Mouse (Mus musculus): Measurements from ENCODE around the gene Uggt2.

GRCm38 (mm10) chr14:119027130-119027529 lies 72.1 kb downstream of the Uggt2 start:
- TF ChIP-seq CTCF (IDR thresholded peaks at IDR 0.05; ENCODE audit: extremely low read depth, insufficient read depth, insufficient read length, insufficient replicate concordance) (peak; percentile 81; the same call in 1 of the 2 replicates), POLR2A (IDR thresholded peaks at IDR 0.05; ENCODE audit: low read depth, low read length) (no peak)
